Mouse (Mus musculus) heart, embryonic 14.5 days (tissue): ENCODE data around the gene Luzp1. TPM values are rescaled to one million over a fixed set of nuclear protein-coding genes. Genes with fewer than 3 reads are reported as not detected.

ENCODE experiments used
- ATAC-seq: fragments of 200-750 bp; cut with Nextera tagmentation; 2 replicates; pipeline ENCODE4 v1.8.0; 2017; ENCODE audit warnings: low read depth, moderate TSS enrichment; ENCODE audit not compliant: insufficient number of reproducible peaks, insufficient read depth, low FRiP score
- H3K27ac ChIP-seq, 2 experiments: fragments of 200-500 bp in 1 of 2; fragments of 300-500 bp in 1 of 2; sonication (generic) in 1 of 2; replicated peaks in 1 of 2; 2 replicates each; pipeline ENCODE4 v1.5.1; 2012 to 2014; ENCODE audit warnings: low read depth in 2 of 2, low read length in 2 of 2, control low read depth in 1 of 2, mild to moderate bottlenecking in 1 of 2, mixed read lengths in 1 of 2; ENCODE audit not compliant: control insufficient read depth in 1 of 2, insufficient read depth in 1 of 2
- H3K27me3 ChIP-seq: fragments of 300-500 bp; sonication (generic); 2 replicates; pipeline ENCODE4 v1.6.1; 2014; ENCODE audit warnings: mild to moderate bottlenecking, low read length, control low read depth; ENCODE audit not compliant: control insufficient read depth, insufficient read depth
- H3K36me3 ChIP-seq: fragments of 300-500 bp; sonication (generic); 2 replicates; pipeline ENCODE4 v1.6.1; 2014; ENCODE audit warnings: mild to moderate bottlenecking, control low read depth, low read length, mixed read lengths; ENCODE audit not compliant: control insufficient read depth, insufficient read depth
- H3K4me1 ChIP-seq, 2 experiments: fragments of 200-500 bp in 1 of 2; fragments of 300-500 bp in 1 of 2; sonication (generic) in 1 of 2; 2 replicates each; pipeline ENCODE4 v1.6.1; 2012 to 2014; ENCODE audit warnings: low read length in 2 of 2, control low read depth in 1 of 2, mixed read lengths in 1 of 2; ENCODE audit not compliant: control insufficient read depth in 2 of 2, insufficient read depth in 2 of 2
- H3K4me2 ChIP-seq: fragments of 300-500 bp; sonication (generic); 2 replicates; pipeline ENCODE4 v1.6.1; 2014; ENCODE audit warnings: mild to moderate bottlenecking, low read length
- H3K4me3 ChIP-seq, 2 experiments: fragments of 200-500 bp in 1 of 2; fragments of 300-500 bp in 1 of 2; sonication (generic) in 1 of 2; 2 replicates each; pipeline ENCODE4 v1.5.1; 2012 to 2014; ENCODE audit warnings: low read length in 2 of 2, mild to moderate bottlenecking in 2 of 2, control low read depth in 1 of 2, low read depth in 1 of 2, moderate library complexity in 1 of 2; ENCODE audit not compliant: control insufficient read depth in 1 of 2, insufficient read depth in 1 of 2
- H3K9ac ChIP-seq: fragments of 300-500 bp; sonication (generic); 2 replicates; pipeline ENCODE4 v1.6.1; 2014; ENCODE audit warnings: mild to moderate bottlenecking, low read length
- H3K9me3 ChIP-seq: fragments of 300-500 bp; sonication (generic); 2 replicates; pipeline ENCODE4 v1.6.1; 2016; ENCODE audit warnings: low read length, control low read depth; ENCODE audit not compliant: control insufficient read depth
- WGBS: fragments of 180-500 bp; shearing (Covaris S2); extraction: QIAGEN DNeasy Blood & Tissue Kit; methylation state at CpG from one replicate; pipeline ENCODE4 v1.1.7; 2014; 5-methylcytosine and 5-hydroxymethylcytosine counted together
- polyA plus RNA-seq: library from polyadenylated mRNA; unstranded; fragments of >200 nt; fragmentation: Nextera tagmentation; extraction: Ambion mirVana; gene quantifications from 2 replicates; pipeline ENCODE4 v1.2.1, GENCODE M21; 2014

Gene Luzp1
- polyA plus RNA-seq, 1 experiment from 2014 or later = 90.5 TPM

DNA sequence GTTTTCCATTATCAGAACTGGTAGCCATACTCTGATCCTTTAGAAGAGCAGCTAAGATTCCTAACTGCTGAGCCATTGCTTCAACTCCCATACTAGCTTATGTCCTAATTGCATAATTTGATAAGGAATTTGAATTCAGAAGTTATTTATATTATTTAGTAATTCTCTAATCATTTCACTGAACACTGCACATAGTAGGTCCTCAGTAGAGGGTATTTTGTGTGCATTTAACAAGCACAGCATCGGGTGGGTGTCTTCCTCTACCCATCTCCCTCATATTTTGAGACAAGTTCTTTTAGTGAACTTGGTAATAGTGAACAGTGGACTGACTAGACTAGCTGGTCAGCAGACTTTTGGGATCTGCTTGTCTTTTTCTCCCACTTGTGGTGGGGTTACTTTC, 7.1 kb downstream of the Luzp1 start:
- no peak overlapping the region for H3K4me2 ChIP-seq
- no peaks in the 10 kb centered on the region for H3K27me3 ChIP-seq
- no peak overlapping the region for H3K4me3 ChIP-seq
- no peak overlapping the region for H3K27ac ChIP-seq
- WGBS = 90% methylated on average over 1 of the region's 1 CpGs
- no peaks in the 10 kb centered on the region for H3K36me3 ChIP-seq
- no peaks in the 10 kb centered on the region for H3K9me3 ChIP-seq
- no peak overlapping the region for H3K9ac ChIP-seq
- H3K4me1 ChIP-seq = peaks cover 0 to 30% of the 10 kb centered on the region in 2 experiments; a peak in 2 of 4 replicates
- no peak for ATAC-seq

DNA sequence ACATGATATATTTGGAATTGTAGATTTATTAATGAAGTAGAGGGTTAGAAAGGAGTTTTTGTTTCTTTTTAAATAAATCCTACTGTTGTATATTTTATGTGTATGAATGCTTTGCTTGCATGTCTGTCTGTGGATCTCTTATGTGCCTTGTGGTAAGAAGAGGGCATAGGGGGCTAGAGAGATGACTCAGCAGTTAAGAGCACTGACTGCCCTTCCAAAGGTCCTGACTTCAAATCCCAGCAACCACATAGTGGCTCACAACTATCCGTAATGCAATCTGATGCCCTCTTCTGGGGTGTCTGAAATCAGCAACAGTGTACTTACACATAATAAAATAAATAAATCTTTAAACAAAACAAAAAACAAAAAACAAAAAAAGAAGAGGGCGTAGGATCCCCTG, 17.0 kb downstream of the Luzp1 start:
- Histone ChIP-seq H3K4me3 (no peak overlapping the region), H3K4me2 (no peak overlapping the region), H3K27ac (no peak overlapping the region), H3K36me3 (no peaks in the 10 kb centered on the region; the same call in 1 of the 2 replicates), H3K9me3 (no peaks in the 10 kb centered on the region), H3K27me3 (no peaks in the 10 kb centered on the region), H3K9ac (no peak overlapping the region), H3K4me1 (no peaks in the 10 kb centered on the region)
- no peak for ATAC-seq
- WGBS = 84% methylated on average over 2 of the region's 2 CpGs

DNA sequence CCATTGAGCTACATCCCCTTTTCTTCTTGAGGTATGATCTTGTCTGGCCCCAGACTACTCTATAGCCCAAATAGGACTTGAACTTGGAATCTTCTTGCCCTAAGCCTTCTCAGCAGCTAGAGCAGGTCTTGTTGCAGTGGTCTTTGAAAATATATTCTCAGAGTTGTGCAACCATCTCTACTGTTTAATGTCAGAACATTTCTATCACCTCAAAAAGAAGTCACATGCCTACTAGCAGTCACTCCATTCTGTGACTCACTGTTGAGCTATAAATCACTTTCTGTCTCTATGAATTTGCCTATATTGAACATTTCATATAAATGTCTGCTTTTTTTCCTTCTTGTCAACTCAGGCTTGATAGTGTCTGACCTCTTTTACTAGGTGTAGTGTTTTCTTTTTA, 26.4 kb downstream of the Luzp1 start:
- Histone ChIP-seq H3K9me3 (no peaks in the 10 kb centered on the region), H3K27me3 (no peaks in the 10 kb centered on the region), H3K36me3 (no peaks in the 10 kb centered on the region), H3K4me2 (no peak overlapping the region), H3K4me3 (no peak overlapping the region), H3K27ac (no peak overlapping the region), H3K9ac (no peak overlapping the region), H3K4me1 (peaks cover 5 to 14% of the 10 kb centered on the region in 2 experiments)
- no peak for ATAC-seq

DNA sequence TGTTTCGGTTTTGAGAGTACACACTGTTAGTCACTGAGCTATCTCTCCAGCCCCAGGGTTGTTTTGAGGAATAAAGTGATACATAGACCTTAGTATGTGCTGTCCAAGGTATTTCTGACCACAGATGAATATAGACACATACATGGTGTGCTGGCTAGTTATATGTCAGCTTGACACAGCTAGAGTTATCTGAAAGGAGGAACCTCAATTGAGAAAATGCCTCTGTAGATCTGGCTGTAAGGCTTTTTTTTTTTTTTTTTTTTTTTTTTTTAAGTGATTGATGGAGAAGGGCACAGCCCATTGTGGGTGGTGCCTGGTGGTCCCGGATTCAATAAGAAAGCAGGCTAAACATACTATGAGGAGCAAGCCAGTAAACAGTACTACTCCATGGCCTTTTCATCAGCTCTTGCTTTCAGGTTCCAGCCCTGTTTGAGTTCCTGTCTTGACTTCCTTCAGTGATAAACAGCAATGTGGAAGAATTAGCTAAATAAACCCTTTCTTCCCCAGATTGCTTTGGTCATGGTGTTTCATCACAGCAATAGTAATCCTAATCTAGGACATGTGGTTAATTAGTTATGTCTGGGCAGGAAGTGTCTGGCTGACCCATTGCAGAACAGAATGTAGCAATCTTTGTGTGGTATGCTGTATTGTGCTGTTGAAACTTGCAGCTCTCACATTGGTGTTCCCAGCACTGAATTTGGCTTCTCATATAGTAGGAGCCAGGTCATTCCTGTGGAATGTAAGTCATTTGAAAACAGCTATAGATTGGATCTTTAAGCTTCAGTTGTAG, 36.1 kb downstream of the Luzp1 start:
- H3K36me3 ChIP-seq = no peaks in the 10 kb centered on the region
- H3K27ac ChIP-seq = no peak overlapping the region
- peaks cover 0 to 15% of the 10 kb centered on the region in 2 experiments; a peak in 3 of 4 replicates for H3K4me1 ChIP-seq
- no peak for ATAC-seq
- WGBS = 51% methylated on average over 2 of the region's 2 CpGs
- H3K4me3 ChIP-seq = no peak overlapping the region
- no peak overlapping the region for H3K9ac ChIP-seq
- H3K9me3 ChIP-seq = no peaks in the 10 kb centered on the region
- no peaks in the 10 kb centered on the region for H3K27me3 ChIP-seq
- H3K4me2 ChIP-seq = no peak overlapping the region

DNA sequence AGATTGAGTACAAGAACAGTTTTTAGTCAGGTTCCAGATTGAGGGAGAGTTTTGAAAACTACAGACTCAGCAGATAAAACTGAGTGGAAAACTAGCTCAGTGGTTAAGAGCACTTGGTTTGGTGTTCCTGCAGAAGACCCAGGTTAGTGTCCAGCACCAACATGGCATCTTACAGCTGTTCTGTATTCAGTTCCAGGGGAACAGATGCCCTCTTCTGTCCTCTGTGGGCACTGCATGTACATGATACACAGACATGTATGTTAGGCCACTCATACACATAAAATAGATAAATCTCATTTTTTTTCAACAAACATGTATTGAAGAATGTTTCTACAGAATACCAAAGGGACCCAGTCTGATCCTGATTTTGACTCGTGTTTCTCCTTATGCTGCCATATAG, 40.3 kb downstream of the Luzp1 start:
- Histone ChIP-seq H3K27ac (no peak overlapping the region), H3K9me3 (no peaks in the 10 kb centered on the region), H3K9ac (no peak overlapping the region), H3K4me2 (no peak overlapping the region), H3K27me3 (no peaks in the 10 kb centered on the region), H3K36me3 (no peaks in the 10 kb centered on the region), H3K4me3 (no peak overlapping the region), H3K4me1 (peaks cover 4 to 31% of the 10 kb centered on the region in 2 experiments)
- WGBS = 77% methylated on average over 1 of the region's 1 CpGs
- ATAC-seq = no peak

DNA sequence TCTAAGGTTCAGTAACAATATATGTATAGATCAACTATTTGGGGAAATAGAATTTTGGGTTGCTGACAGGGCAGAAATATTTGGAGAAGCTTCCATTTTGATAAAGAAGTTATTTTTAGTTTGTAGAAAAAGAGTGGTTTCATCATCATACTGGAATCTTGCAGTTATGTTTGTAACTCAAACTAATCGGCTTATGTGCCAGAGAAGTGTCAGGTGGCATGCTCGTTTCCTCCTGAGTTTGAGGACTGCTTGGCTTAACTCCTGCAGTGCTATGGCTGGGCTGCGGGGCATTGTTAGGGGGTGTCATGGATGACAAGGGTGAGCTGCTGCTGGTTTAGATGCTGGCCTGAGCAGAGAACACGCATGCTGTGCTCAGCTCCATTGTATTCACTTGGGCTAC, 42.1 kb downstream of the Luzp1 start:
- Histone ChIP-seq H3K4me1 (peaks cover 8 to 36% of the 10 kb centered on the region in 2 experiments), H3K9ac (no peak overlapping the region), H3K27ac (0 out of 4 replicates have a peak overlapping the region, but pooled peaks have one; percentile 14 to 25), H3K27me3 (no peaks in the 10 kb centered on the region), H3K4me2 (no peak overlapping the region), H3K9me3 (no peaks in the 10 kb centered on the region), H3K4me3 (no peak overlapping the region), H3K36me3 (no peaks in the 10 kb centered on the region)
- 28% methylated on average over 4 of the region's 4 CpGs for WGBS
- no peak for ATAC-seq

DNA sequence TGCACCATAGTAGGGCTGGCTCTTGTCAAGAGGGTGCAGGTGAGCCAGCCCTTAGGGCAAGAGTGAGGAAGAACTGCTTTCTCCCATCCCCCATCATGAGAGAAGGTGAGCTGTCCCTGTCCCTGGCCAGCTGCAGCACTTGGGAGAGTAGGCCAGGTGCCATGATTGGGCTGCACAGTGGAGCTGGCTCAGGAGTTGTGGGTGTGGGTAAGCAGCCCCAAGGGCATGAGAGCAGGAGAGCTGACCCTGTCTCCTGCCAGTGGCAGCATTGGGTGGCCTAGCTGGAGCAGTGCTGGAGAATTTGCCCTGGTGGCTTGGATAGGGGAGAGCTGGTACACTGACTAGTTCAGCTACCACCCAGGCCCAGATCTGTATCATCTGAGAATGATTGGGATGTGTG, 43.3 kb downstream of the Luzp1 start:
- Histone ChIP-seq H3K9me3 (no peaks in the 10 kb centered on the region), H3K27me3 (no peaks in the 10 kb centered on the region), H3K4me3 (no peak overlapping the region), H3K4me2 (no peak overlapping the region), H3K36me3 (no peaks in the 10 kb centered on the region), H3K4me1 (peaks cover 8 to 36% of the 10 kb centered on the region in 2 experiments), H3K9ac (no peak overlapping the region), H3K27ac (no peak overlapping the region; a peak in 1 of 4 replicates)
- no peak for ATAC-seq

DNA sequence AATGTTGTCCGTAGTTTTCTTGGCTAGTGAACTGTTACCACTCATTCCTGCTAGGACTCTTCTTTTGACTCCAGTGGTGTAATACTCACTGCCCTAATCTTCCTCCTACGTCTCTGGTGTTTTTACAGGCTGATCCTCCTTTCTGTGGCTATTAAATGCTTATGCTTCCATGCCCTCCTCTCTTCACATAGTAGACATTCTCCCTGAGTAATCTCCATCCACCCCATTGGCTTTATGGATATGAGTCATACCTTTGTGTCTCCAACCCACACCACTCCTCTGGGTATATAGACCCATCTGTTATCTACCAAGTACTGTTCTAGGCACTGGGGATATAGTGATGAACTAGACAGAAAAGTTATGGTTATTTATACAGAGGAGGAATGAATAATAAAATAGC, 48.6 kb downstream of the Luzp1 start:
- no peak overlapping the region for H3K9ac ChIP-seq
- peaks cover 4 to 15% of the 10 kb centered on the region in 2 experiments for H3K4me1 ChIP-seq
- no peaks in the 10 kb centered on the region for H3K9me3 ChIP-seq
- peaks cover 12% of the 10 kb centered on the region for H3K36me3 ChIP-seq
- H3K4me2 ChIP-seq = no peak overlapping the region
- WGBS = 70% methylated on average over 2 of the region's 2 CpGs
- no peak for ATAC-seq
- H3K4me3 ChIP-seq = no peak overlapping the region
- H3K27me3 ChIP-seq = no peaks in the 10 kb centered on the region
- no peak overlapping the region for H3K27ac ChIP-seq
